Mouse (Mus musculus): ENCODE measurements around the gene Ovca2. TPM values are rescaled to one million over a fixed set of nuclear protein-coding genes. Genes with fewer than 3 reads are reported as not detected.
A peak's percentile ranks its signal among the peaks of the same experiment; 100 is the strongest.

The Ovca2 gene
- polyA plus RNA-seq, 1 experiment from 2014 or later, result 18.4 TPM

DNA sequence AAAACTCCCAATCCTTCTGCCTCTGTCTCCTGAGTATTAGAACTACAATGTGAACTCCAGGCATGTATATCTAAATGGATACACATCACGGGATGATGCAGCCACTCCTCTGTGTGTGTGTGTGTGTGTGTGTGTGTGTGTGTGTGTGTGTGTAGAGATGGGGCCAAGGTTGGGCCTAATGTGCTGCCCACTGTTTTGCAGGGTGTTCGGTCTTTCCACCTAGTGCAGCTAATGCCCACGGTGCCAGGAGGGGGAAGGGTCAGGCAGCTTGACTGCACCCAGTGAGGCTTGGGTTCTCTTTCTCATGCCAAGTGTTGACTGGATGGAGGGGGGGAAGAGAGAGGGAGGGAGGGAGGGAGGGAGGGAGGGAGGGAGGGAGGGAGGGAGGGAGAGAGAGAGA lies 34.2 kb upstream of the Ovca2 start:
- no peaks in the 10 kb centered on the region for H3K27me3 ChIP-seq (ENCODE audit: control insufficient read depth, insufficient read depth, low read length)
- WGBS, result 19% methylated on average over 3 of the region's 3 CpGs

DNA sequence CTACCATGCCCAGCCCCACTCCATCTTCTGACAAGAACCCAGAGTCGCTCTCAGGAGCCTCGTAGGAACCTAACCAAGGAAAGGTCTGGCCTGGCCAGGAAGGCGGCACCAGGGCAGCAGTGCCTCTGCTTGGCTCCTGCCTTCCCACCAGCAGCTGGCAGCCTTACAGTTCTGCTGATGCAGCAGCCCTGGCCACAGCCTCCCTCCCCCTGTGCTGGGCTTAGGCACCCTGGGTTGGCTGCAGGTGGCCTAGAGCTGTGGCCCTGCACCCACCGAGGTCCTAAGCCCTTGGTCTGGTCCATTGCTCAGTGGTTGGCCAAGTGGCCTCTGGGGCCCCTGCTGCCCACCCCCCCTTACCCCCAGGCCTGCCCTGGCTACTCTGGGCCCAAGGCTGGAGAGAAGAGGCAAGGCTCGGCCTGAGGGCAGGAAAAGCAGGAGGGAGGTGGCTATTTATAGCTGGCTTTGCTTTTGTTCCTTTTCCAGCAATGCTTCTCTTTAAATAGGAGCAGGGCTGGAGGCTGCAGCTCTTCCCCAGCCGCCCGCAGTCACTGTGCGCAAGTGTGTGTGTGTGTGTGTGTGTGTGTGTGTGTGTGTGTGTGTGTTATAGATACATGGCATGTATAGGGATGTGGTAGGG lies 33.5 kb upstream of the Ovca2 start:
- Histone ChIP-seq H3K36me3 (ENCODE audit: control insufficient read depth, insufficient read depth) (no peaks in the 10 kb centered on the region), H3K9ac (ENCODE audit: low read length) (peak overlapping the region; percentile 68), H3K4me2 (ENCODE audit: low read depth, low read length) (peak overlapping the region; percentile 55), H3K9me3 (replicated peaks; ENCODE audit: control insufficient read depth, low read length) (no peaks in the 10 kb centered on the region), H3K4me3 (ENCODE audit: low read length) (no peak overlapping the region), H3K4me1 (ENCODE audit: control insufficient read depth, insufficient read depth, low read length) (peaks cover 60% of the 10 kb centered on the region), H3K27ac (ENCODE audit: low read length) (peak overlapping the region; percentile 99), H3K27me3 (ENCODE audit: control insufficient read depth, insufficient read depth, low read length) (no peaks in the 10 kb centered on the region)
- peak; percentile 77 for ATAC-seq (replicated peaks; ENCODE audit: extremely low read depth, insufficient read depth, low FRiP score)
- WGBS, result 30% methylated on average over 8 of the region's 8 CpGs

More for the DNA sequence above, 34.2 kb upstream of the Ovca2 start:
- ATAC-seq (replicated peaks; ENCODE audit: extremely low read depth, insufficient read depth, low FRiP score), result no peak
- Histone ChIP-seq H3K36me3 (ENCODE audit: control insufficient read depth, insufficient read depth) (no peaks in the 10 kb centered on the region), H3K27ac (ENCODE audit: low read length) (peak overlapping the region; percentile 99), H3K4me3 (ENCODE audit: low read length) (no peak overlapping the region), H3K9ac (ENCODE audit: low read length) (peak overlapping the region; percentile 51), H3K9me3 (replicated peaks; ENCODE audit: control insufficient read depth, low read length) (no peaks in the 10 kb centered on the region), H3K4me1 (ENCODE audit: control insufficient read depth, insufficient read depth, low read length) (peaks cover 60% of the 10 kb centered on the region), H3K4me2 (ENCODE audit: low read depth, low read length) (peak overlapping the region; percentile 55)

DNA sequence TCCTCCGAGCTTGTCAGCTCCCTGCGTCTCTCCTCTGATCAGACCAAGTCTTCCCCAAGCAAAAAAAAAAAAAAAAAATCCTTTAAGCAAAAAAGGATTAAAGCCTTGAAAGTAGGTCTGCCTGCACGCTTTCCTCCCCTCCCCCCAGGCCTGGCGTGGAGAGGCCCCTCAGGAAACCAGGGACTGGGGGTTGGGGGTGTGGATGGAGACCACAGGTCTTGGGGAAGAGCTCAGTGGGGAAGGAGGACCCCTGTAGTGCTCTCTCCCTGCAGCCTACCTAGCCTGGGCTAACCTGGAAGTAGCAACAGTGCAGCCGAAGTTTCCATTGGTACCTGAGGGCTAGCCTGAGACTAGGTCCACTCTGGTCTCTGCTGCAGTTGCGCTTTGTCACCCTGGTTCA lies 32.1 kb upstream of the Ovca2 start:
- no peak overlapping the region for H3K4me3 ChIP-seq (ENCODE audit: low read length)
- H3K9me3 ChIP-seq (replicated peaks; ENCODE audit: control insufficient read depth, low read length), result no peaks in the 10 kb centered on the region
- no peak overlapping the region for H3K27ac ChIP-seq (ENCODE audit: low read length)
- H3K4me2 ChIP-seq (ENCODE audit: low read depth, low read length), result no peak overlapping the region
- peaks cover 53% of the 10 kb centered on the region for H3K4me1 ChIP-seq (ENCODE audit: control insufficient read depth, insufficient read depth, low read length)
- H3K9ac ChIP-seq (ENCODE audit: low read length), result no peak overlapping the region
- no peak for ATAC-seq (replicated peaks; ENCODE audit: extremely low read depth, insufficient read depth, low FRiP score)
- no peaks in the 10 kb centered on the region for H3K36me3 ChIP-seq (ENCODE audit: control insufficient read depth, insufficient read depth)
- no peaks in the 10 kb centered on the region for H3K27me3 ChIP-seq (ENCODE audit: control insufficient read depth, insufficient read depth, low read length)
- 77% methylated on average over 6 of the region's 6 CpGs for WGBS

DNA sequence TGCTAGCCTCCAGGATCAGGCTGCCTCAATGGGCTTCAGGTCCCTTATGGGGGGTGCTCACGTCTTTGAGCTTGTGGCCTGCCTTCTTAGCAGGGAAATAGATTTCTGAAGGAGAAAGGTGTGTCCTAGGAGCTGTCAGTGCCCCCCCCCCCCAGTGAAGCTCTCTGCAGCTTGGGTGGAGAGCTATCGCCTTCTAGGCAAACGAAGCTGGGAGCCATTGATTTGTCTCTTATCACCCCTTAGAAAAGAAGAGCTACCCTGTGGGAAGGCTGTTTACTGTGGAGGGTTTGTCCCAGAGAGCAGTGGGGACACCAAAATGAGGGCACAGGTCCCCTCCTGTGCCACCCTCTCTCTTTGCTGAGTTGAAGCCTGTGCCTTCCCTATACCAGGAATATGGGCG lies 31.5 kb upstream of the Ovca2 start:
- Histone ChIP-seq H3K27ac (ENCODE audit: low read length) (0 out of 2 replicates have a peak overlapping the region, but pooled peaks have one; percentile 25), H3K36me3 (ENCODE audit: control insufficient read depth, insufficient read depth) (no peaks in the 10 kb centered on the region), H3K4me1 (ENCODE audit: control insufficient read depth, insufficient read depth, low read length) (peaks cover 49% of the 10 kb centered on the region), H3K4me3 (ENCODE audit: low read length) (no peak overlapping the region), H3K9ac (ENCODE audit: low read length) (no peak overlapping the region), H3K4me2 (ENCODE audit: low read depth, low read length) (no peak overlapping the region), H3K9me3 (replicated peaks; ENCODE audit: control insufficient read depth, low read length) (no peaks in the 10 kb centered on the region), H3K27me3 (ENCODE audit: control insufficient read depth, insufficient read depth, low read length) (no peaks in the 10 kb centered on the region)
- 73% methylated on average over 4 of the region's 4 CpGs for WGBS
- no peak for ATAC-seq (replicated peaks; ENCODE audit: extremely low read depth, insufficient read depth, low FRiP score)

DNA sequence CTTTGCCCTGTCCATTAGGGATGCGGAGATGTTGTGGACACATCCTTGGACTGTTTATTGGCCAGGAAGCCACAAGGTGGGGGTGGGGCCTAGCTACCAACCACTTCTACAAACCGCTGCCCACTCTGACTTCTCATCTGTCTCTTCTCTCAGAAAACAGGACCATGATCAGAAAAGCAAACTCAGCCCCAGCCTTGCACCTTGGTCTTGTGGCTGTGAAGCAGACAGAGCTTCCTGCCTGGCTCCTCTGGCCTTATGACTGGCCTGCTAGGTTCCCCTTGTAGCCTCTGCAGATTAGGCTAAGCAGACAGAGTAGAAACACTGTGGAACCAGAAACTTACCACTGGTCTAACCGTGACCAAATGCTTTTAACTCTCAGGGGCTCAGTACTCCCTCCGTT lies 30.7 kb upstream of the Ovca2 start:
- H3K4me1 ChIP-seq (ENCODE audit: control insufficient read depth, insufficient read depth, low read length), result peaks cover 54% of the 10 kb centered on the region

DNA sequence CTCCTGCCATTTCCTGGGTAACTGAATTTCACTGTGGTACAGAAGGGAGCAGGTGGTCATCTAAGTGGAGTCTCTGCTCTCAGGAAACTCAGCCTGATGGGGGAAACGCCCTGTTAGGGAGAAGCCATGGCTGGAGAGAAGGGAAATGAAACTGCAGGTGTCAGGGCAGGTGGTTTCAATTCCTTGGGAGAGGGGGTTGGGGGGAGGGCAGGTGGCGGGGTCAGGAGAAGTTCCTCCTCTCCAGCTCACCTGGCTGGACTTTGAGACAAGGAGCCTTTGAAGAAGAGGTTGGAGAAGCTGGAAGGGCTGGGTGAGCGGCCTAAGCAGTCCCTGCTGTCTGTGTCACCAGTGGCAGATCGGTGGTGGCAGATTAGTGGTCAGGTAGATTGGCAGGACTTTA lies 27.7 kb upstream of the Ovca2 start:
- peaks cover 46% of the 10 kb centered on the region for H3K4me1 ChIP-seq (ENCODE audit: control insufficient read depth, insufficient read depth, low read length)
- ATAC-seq (replicated peaks; ENCODE audit: extremely low read depth, insufficient read depth, low FRiP score), result no peak
- no peak overlapping the region for H3K4me2 ChIP-seq (ENCODE audit: low read depth, low read length)
- no peak overlapping the region for H3K27ac ChIP-seq (ENCODE audit: low read length)
- H3K27me3 ChIP-seq (ENCODE audit: control insufficient read depth, insufficient read depth, low read length), result no peaks in the 10 kb centered on the region
- H3K9ac ChIP-seq (ENCODE audit: low read length), result no peak overlapping the region
- H3K9me3 ChIP-seq (replicated peaks; ENCODE audit: control insufficient read depth, low read length), result no peaks in the 10 kb centered on the region
- H3K4me3 ChIP-seq (ENCODE audit: low read length), result no peak overlapping the region
- WGBS, result 88% methylated on average over 4 of the region's 4 CpGs
- H3K36me3 ChIP-seq (ENCODE audit: control insufficient read depth, insufficient read depth), result no peaks in the 10 kb centered on the region

More for the DNA sequence above, 30.7 kb upstream of the Ovca2 start:
- Histone ChIP-seq H3K4me3 (ENCODE audit: low read length) (no peak overlapping the region), H3K27ac (ENCODE audit: low read length) (peak overlapping the region; percentile 2; the same call in 1 of the 2 replicates), H3K9ac (ENCODE audit: low read length) (no peak overlapping the region), H3K36me3 (ENCODE audit: control insufficient read depth, insufficient read depth) (no peaks in the 10 kb centered on the region), H3K9me3 (replicated peaks; ENCODE audit: control insufficient read depth, low read length) (no peaks in the 10 kb centered on the region), H3K4me2 (ENCODE audit: low read depth, low read length) (no peak overlapping the region), H3K27me3 (ENCODE audit: control insufficient read depth, insufficient read depth, low read length) (no peaks in the 10 kb centered on the region)
- ATAC-seq (replicated peaks; ENCODE audit: extremely low read depth, insufficient read depth, low FRiP score), result no peak
- WGBS, result 69% methylated on average over 4 of the region's 4 CpGs

DNA sequence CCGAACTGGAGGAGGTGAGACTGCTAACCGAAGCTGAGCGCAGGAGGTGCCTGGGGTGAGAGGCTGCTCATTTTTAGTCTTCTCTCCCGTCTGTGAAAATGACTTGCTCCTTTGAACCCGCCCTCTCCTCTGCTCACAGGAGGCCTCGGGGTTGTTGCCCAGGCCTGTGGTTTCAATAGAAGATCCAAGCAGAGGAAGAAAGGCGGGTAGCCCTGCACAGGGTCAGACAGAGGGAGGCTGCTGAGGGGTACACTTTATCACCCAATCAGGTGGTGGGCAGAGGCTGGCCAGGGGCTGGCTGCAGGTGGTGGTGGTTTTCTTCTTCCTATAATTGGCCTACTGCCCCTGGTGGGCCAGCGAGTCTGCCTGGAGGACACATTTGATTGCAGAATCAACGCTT lies 25.8 kb upstream of the Ovca2 start:
- H3K9ac ChIP-seq (ENCODE audit: low read length), result no peak overlapping the region
- ATAC-seq (replicated peaks; ENCODE audit: extremely low read depth, insufficient read depth, low FRiP score), result no peak
- WGBS, result 48% methylated on average over 9 of the region's 9 CpGs
- H3K4me2 ChIP-seq (ENCODE audit: low read depth, low read length), result no peak overlapping the region
- H3K27ac ChIP-seq (ENCODE audit: low read length), result peak overlapping the region; percentile 64
- H3K4me1 ChIP-seq (ENCODE audit: control insufficient read depth, insufficient read depth, low read length), result peaks cover 43% of the 10 kb centered on the region
- H3K4me3 ChIP-seq (ENCODE audit: low read length), result no peak overlapping the region
- no peaks in the 10 kb centered on the region for H3K9me3 ChIP-seq (replicated peaks; ENCODE audit: control insufficient read depth, low read length)
- no peaks in the 10 kb centered on the region for H3K27me3 ChIP-seq (ENCODE audit: control insufficient read depth, insufficient read depth, low read length)
- H3K36me3 ChIP-seq (ENCODE audit: control insufficient read depth, insufficient read depth), result no peaks in the 10 kb centered on the region

DNA sequence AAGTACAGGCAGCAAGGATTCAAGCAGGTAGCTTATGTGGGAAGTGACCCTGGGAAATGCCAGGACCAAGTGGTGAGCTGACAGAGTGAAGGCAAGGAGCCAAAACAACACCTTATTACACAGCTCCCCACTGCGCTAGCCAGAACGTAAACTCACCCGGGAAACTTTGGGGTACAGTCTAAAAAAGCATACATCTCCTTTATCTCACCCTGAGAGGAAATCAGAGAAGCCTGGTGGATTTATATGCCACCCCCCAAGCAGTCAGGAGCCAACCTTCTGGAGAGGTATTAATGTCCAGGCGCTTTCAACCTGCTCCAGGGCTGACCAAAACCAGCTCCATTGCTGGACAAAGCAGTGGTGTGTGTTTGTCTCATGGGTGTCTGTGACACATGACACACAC lies 25.3 kb upstream of the Ovca2 start:
- no peak overlapping the region for H3K4me3 ChIP-seq (ENCODE audit: low read length)
- no peak for ATAC-seq (replicated peaks; ENCODE audit: extremely low read depth, insufficient read depth, low FRiP score)
- no peak overlapping the region for H3K27ac ChIP-seq (ENCODE audit: low read length)
- H3K4me1 ChIP-seq (ENCODE audit: control insufficient read depth, insufficient read depth, low read length), result peaks cover 41% of the 10 kb centered on the region
- H3K9ac ChIP-seq (ENCODE audit: low read length), result 0 out of 2 replicates have a peak overlapping the region, but pooled peaks have one; percentile 16
- no peaks in the 10 kb centered on the region for H3K9me3 ChIP-seq (replicated peaks; ENCODE audit: control insufficient read depth, low read length)
- WGBS, result 73% methylated on average over 4 of the region's 4 CpGs
- no peak overlapping the region for H3K4me2 ChIP-seq (ENCODE audit: low read depth, low read length)
- H3K27me3 ChIP-seq (ENCODE audit: control insufficient read depth, insufficient read depth, low read length), result no peaks in the 10 kb centered on the region
- no peaks in the 10 kb centered on the region for H3K36me3 ChIP-seq (ENCODE audit: control insufficient read depth, insufficient read depth)

DNA sequence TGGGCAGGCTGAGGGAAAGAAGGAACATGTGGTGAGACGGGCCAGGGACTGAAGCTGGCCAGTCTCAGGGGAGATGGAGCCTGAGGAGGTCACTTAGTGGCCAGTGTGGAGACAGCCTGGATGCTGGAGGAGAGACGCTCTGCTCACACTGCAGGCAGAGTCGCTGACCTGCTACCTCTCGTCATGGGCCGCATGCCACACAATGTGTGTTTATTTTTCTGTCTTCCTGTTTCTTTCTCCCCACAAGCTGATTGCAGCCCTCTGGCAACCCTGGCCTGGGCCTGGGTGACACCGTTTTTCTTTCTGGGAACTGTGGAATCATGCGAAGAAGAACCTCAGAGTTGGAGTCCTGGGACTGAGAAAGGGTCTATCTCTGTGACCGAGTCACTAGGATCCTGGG lies 23.1 kb upstream of the Ovca2 start:
- WGBS, result 47% methylated on average over 8 of the region's 8 CpGs

More for the DNA sequence above, 23.1 kb upstream of the Ovca2 start:
- H3K9ac ChIP-seq (ENCODE audit: low read length), result 0 out of 2 replicates have a peak overlapping the region, but pooled peaks have one; percentile 26
- H3K4me1 ChIP-seq (ENCODE audit: control insufficient read depth, insufficient read depth, low read length), result peaks cover 34% of the 10 kb centered on the region
- H3K4me3 ChIP-seq (ENCODE audit: low read length), result no peak overlapping the region
- peak overlapping the region; percentile 32; the same call in 1 of the 2 replicates for H3K27ac ChIP-seq (ENCODE audit: low read length)
- H3K9me3 ChIP-seq (replicated peaks; ENCODE audit: control insufficient read depth, low read length), result no peaks in the 10 kb centered on the region
- H3K27me3 ChIP-seq (ENCODE audit: control insufficient read depth, insufficient read depth, low read length), result 0 out of 2 replicates have a peak, but pooled peaks cover 2% of the 10 kb centered on the region
- no peak overlapping the region for H3K4me2 ChIP-seq (ENCODE audit: low read depth, low read length)
- H3K36me3 ChIP-seq (ENCODE audit: control insufficient read depth, insufficient read depth), result no peaks in the 10 kb centered on the region
- no peak for ATAC-seq (replicated peaks; ENCODE audit: extremely low read depth, insufficient read depth, low FRiP score)
